8 mouse cellular contexts compared by ENCODE assay signal in genomic region chr11:114065596-114065995, GRCm38 (mm10). TPM values are rescaled to one million over a fixed set of nuclear protein-coding genes. Genes with fewer than 3 reads are reported as not detected.
DNase-seq lines count a peak whose midpoint lies in the region; ATAC-seq lines count a peak whose summit lies in the region.

No protein-coding gene starts in this region.

- peak overlapping the region; percentile 67 to 68 for H3K4me3 ChIP-seq in heart, embryonic 14.5 days (ENCODE audit: control insufficient read depth in 1 of 2, insufficient read depth in 1 of 2, low read depth in 1 of 2, low read length in 2 of 2)
- H3K4me3 ChIP-seq in embryonic facial prominence, embryonic 11.5 days (ENCODE audit: low read depth, low read length) = peak overlapping the region; percentile 65
- peak overlapping the region; percentile 67 for H3K4me3 ChIP-seq in hindbrain, embryonic 13.5 days
- peak overlapping the region; percentile 85 for H3K4me3 ChIP-seq in midbrain, embryonic 10.5 days

- DNase-seq in heart, postnatal 25 days (ENCODE audit: low spot score) = no peak
- DNase-seq in embryonic facial prominence, embryonic 11.5 days (ENCODE audit: low spot score) = no peak
- DNase-seq in midbrain, embryonic 10.5 days (ENCODE audit: low spot score) = peak; percentile 32
- DNase-seq in adrenal gland, adult (ENCODE audit: inconsistent age in 2 of 2, low spot score in 1 of 2) = no peak
- no peak for DNase-seq in testis, postnatal 14 days (ENCODE audit: low spot score)
- DNase-seq in cerebellum, postnatal 14 days = no peak

- no peaks in the 10 kb centered on the region for H3K36me3 ChIP-seq in heart, embryonic 14.5 days (ENCODE audit: control insufficient read depth, insufficient read depth, low read length)
- H3K36me3 ChIP-seq in embryonic facial prominence, embryonic 11.5 days (replicated peaks; ENCODE audit: control insufficient read depth, insufficient read depth, low read depth, low read length) = no peaks in the 10 kb centered on the region
- H3K36me3 ChIP-seq in hindbrain, embryonic 13.5 days = no peaks in the 10 kb centered on the region
- no peaks in the 10 kb centered on the region for H3K36me3 ChIP-seq in midbrain, embryonic 10.5 days

- H3K4me2 ChIP-seq in heart, embryonic 14.5 days (ENCODE audit: low read length) = peak overlapping the region; percentile 100
- H3K4me2 ChIP-seq in embryonic facial prominence, embryonic 11.5 days (ENCODE audit: low read depth, low read length) = peak overlapping the region; percentile 100
- H3K4me2 ChIP-seq in hindbrain, embryonic 13.5 days = peak overlapping the region; percentile 93

- H3K27ac ChIP-seq in heart, embryonic 14.5 days (replicated peaks in 1 of 2; ENCODE audit: control insufficient read depth in 1 of 2, insufficient read depth in 1 of 2, low read depth in 2 of 2, low read length in 2 of 2) = no peak overlapping the region
- no peak overlapping the region for H3K27ac ChIP-seq in embryonic facial prominence, embryonic 11.5 days (replicated peaks; ENCODE audit: low read depth, low read length)
- H3K27ac ChIP-seq in hindbrain, embryonic 13.5 days = no peak overlapping the region
- peak overlapping the region; percentile 94 for H3K27ac ChIP-seq in midbrain, embryonic 10.5 days (replicated peaks)

- peaks cover 7% of the 10 kb centered on the region; the same call in 1 of the 2 replicates for H3K27me3 ChIP-seq in heart, embryonic 14.5 days (ENCODE audit: control insufficient read depth, insufficient read depth, low read length)
- peaks cover 8% of the 10 kb centered on the region for H3K27me3 ChIP-seq in embryonic facial prominence, embryonic 11.5 days (ENCODE audit: control insufficient read depth, insufficient read depth, low read length)
- peaks cover 28% of the 10 kb centered on the region for H3K27me3 ChIP-seq in hindbrain, embryonic 13.5 days
- peaks cover 97% of the 10 kb centered on the region for H3K27me3 ChIP-seq in midbrain, embryonic 10.5 days (ENCODE audit: low read depth, poor library complexity, severe bottlenecking)

- ATAC-seq in heart, embryonic 14.5 days (ENCODE audit: insufficient number of reproducible peaks, insufficient read depth, low FRiP score, low read depth) = no peak
- no peak for ATAC-seq in embryonic facial prominence, embryonic 11.5 days (replicated peaks; ENCODE audit: insufficient number of reproducible peaks, low FRiP score, low TSS enrichment, low read depth)
- no peak for ATAC-seq in hindbrain, embryonic 13.5 days (ENCODE audit: low FRiP score)

- H3K4me1 ChIP-seq in heart, embryonic 14.5 days (ENCODE audit: control insufficient read depth in 2 of 2, insufficient read depth in 2 of 2, low read length in 2 of 2) = peaks cover 20 to 30% of the 10 kb centered on the region in 2 experiments
- peaks cover 17% of the 10 kb centered on the region for H3K4me1 ChIP-seq in embryonic facial prominence, embryonic 11.5 days (ENCODE audit: control insufficient read depth, insufficient read depth, low read length)
- H3K4me1 ChIP-seq in hindbrain, embryonic 13.5 days (replicated peaks) = peaks cover 83% of the 10 kb centered on the region
- peaks cover 95% of the 10 kb centered on the region for H3K4me1 ChIP-seq in midbrain, embryonic 10.5 days

- WGBS in heart, embryonic 14.5 days = under 1% methylated on average over 19 of the region's 19 CpGs
- whole genome bisulfite sequencing in embryonic facial prominence, embryonic 11.5 days = 3% methylated on average over 19 of the region's 19 CpGs
- 2% methylated on average over 19 of the region's 19 CpGs for WGBS in hindbrain, embryonic 13.5 days
- WGBS in midbrain, embryonic 10.5 days = 2% methylated on average over 19 of the region's 19 CpGs

- H3K9me3 ChIP-seq in heart, embryonic 14.5 days (ENCODE audit: control insufficient read depth, low read length) = no peaks in the 10 kb centered on the region
- no peaks in the 10 kb centered on the region for H3K9me3 ChIP-seq in embryonic facial prominence, embryonic 11.5 days (replicated peaks; ENCODE audit: control insufficient read depth, low read length)
- H3K9me3 ChIP-seq in hindbrain, embryonic 13.5 days = no peaks in the 10 kb centered on the region
- H3K9me3 ChIP-seq in midbrain, embryonic 10.5 days (replicated peaks) = no peaks in the 10 kb centered on the region

- H3K9ac ChIP-seq in heart, embryonic 14.5 days (ENCODE audit: low read length) = peak overlapping the region; percentile 82
- H3K9ac ChIP-seq in embryonic facial prominence, embryonic 11.5 days (replicated peaks; ENCODE audit: low read length) = peak overlapping the region; percentile 71
- peak overlapping the region; percentile 85 for H3K9ac ChIP-seq in hindbrain, embryonic 13.5 days

- intact Hi-C loops in heart, postnatal 25 days (cut with DNase I) = loop anchor here (5.0 kb wide), 1 partner anchor 198 kb away; no protein-coding TSS in a partner anchor

RNA-seq across cellular contexts. Expression of gene Sdk2, which starts 1.2 kb away (rescaled TPM):
- polyA plus RNA-seq in heart, embryonic 14.5 days (2014; fragmentation: Nextera tagmentation; extraction: Ambion mirVana) = 2.4 and 2.5 TPM in 2 replicates
- 1 to 10 TPM; 1.2 to 2.0 TPM for total RNA-seq in heart, postnatal 25 days (2021)
- 0.88 and 1.1 TPM in 2 replicates for polyA plus RNA-seq in embryonic facial prominence, embryonic 11.5 days (2014; fragmentation: Nextera tagmentation; extraction: Ambion mirVana)
- 4.2 TPM in 2 replicates for polyA plus RNA-seq in hindbrain, embryonic 13.5 days (2015; fragmentation: Nextera tagmentation; extraction: Ambion mirVana)
- 4.1 and 4.5 TPM in 2 replicates for polyA plus RNA-seq in midbrain, embryonic 10.5 days (2016; fragmentation: Nextera tagmentation; extraction: Ambion mirVana)
